Mouse (Mus musculus) embryonic facial prominence, embryonic 11.5 days (tissue): Measurements from ENCODE around the gene Zfp667. TPM values are rescaled to one million over a fixed set of nuclear protein-coding genes. Genes with fewer than 3 reads are reported as not detected.
"Not testable (repeated sequence)": the region's sequence is repeated elsewhere in the genome, so short reads cannot be mapped to it uniquely, and the experiment has no call there.

Source experiments
- ATAC-seq: fragments of 200-750 bp; cut with Nextera tagmentation; replicated peaks from 2 replicates; pipeline ENCODE4 v1.8.0; 2017; ENCODE audit warnings: low read depth; ENCODE audit not compliant: insufficient number of reproducible peaks, low FRiP score, low TSS enrichment
- DNase-seq: peaks from one replicate; pipeline ENCODE4 v3.0.0-alpha.2; 2015; ENCODE audit warnings: low spot score
- H3K27ac ChIP-seq: fragments of 300-500 bp; sonication (generic); replicated peaks from 2 replicates; pipeline ENCODE4 v1.5.1; 2014; ENCODE audit warnings: mild to moderate bottlenecking, low read depth, low read length, control low read depth
- H3K27me3 ChIP-seq: fragments of 300-500 bp; sonication (generic); 2 replicates; pipeline ENCODE4 v1.6.1; 2014; ENCODE audit warnings: mild to moderate bottlenecking, low read length, moderate library complexity, mixed read lengths; ENCODE audit not compliant: control insufficient read depth, insufficient read depth
- H3K36me3 ChIP-seq: fragments of 300-500 bp; sonication (generic); replicated peaks from 2 replicates; pipeline ENCODE4 v1.6.1; 2014; ENCODE audit warnings: low read depth, mild to moderate bottlenecking, low read length, moderate library complexity, mixed read lengths; ENCODE audit not compliant: control insufficient read depth, insufficient read depth
- H3K4me1 ChIP-seq: fragments of 300-500 bp; sonication (generic); 2 replicates; pipeline ENCODE4 v1.6.1; 2014; ENCODE audit warnings: low read length, mixed read lengths; ENCODE audit not compliant: control insufficient read depth, insufficient read depth
- H3K4me2 ChIP-seq: fragments of 300-500 bp; sonication (generic); 2 replicates; pipeline ENCODE4 v1.6.1; 2014; ENCODE audit warnings: low read depth, mild to moderate bottlenecking, control low read depth, low read length, moderate library complexity
- H3K4me3 ChIP-seq: fragments of 300-500 bp; sonication (generic); 2 replicates; pipeline ENCODE4 v1.5.1; 2014; ENCODE audit warnings: low read depth, low read length, control low read depth
- H3K9ac ChIP-seq: fragments of 300-500 bp; sonication (generic); replicated peaks from 2 replicates; pipeline ENCODE4 v1.6.1; 2014; ENCODE audit warnings: mild to moderate bottlenecking, control low read depth, low read length
- H3K9me3 ChIP-seq: fragments of 300-500 bp; sonication (generic); replicated peaks from 2 replicates; pipeline ENCODE4 v1.6.1; 2016; ENCODE audit warnings: mild to moderate bottlenecking, low read length, inconsistent platforms, mixed read lengths; ENCODE audit not compliant: control insufficient read depth
- WGBS: fragments of 180-500 bp; shearing (Covaris S2); extraction: QIAGEN DNeasy Blood & Tissue Kit; methylation state at CpG from one replicate; pipeline ENCODE4 v1.1.7; 2014; 5-methylcytosine and 5-hydroxymethylcytosine counted together
- polyA plus RNA-seq: library from polyadenylated mRNA; unstranded; fragments of >200 nt; fragmentation: Nextera tagmentation; extraction: Ambion mirVana; gene quantifications from 2 replicates; pipeline ENCODE4 v1.2.1, GENCODE M21; 2014

The Zfp667 gene
- polyA plus RNA-seq, 1 experiment from 2014 or later = 7.4 TPM

GRCm38 (mm10) chr7:6284442-6285012 lies 1.9 kb upstream of the Zfp667 start:
- H3K9me3 ChIP-seq = no peaks in the 10 kb centered on the region
- ATAC-seq (no peak), DNase-seq (no peak)
- H3K4me1 ChIP-seq = no peaks in the 10 kb centered on the region
- no peaks in the 10 kb centered on the region for H3K36me3 ChIP-seq
- WGBS = 86% methylated on average over 4 of the region's 4 CpGs
- H3K9ac ChIP-seq = no peak overlapping the region
- no peak overlapping the region for H3K4me3 ChIP-seq
- no peak overlapping the region for H3K27ac ChIP-seq
- no peaks in the 10 kb centered on the region for H3K27me3 ChIP-seq
- H3K4me2 ChIP-seq = no peak overlapping the region

DNA sequence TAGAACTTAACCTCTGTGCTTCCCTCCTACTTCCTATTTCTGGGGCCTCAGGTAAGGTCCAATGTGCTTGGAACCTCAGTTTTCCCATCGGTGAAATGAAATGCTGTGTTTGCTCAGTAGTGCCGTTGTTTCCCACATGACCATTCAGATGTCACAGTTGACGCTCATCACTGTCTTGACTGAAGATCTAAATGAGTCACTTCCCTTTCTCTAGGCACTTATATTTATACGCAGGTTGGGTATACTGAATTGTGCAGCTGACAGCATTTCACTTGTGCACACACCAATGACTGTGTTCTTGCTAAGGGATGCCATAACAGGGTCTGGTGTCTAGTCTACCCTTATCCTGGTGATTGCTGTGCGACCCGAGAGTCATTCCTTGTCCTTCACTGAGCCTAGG lies 1.0 kb upstream of the Zfp667 start:
- Histone ChIP-seq H3K9me3 (no peaks in the 10 kb centered on the region), H3K27ac (no peak overlapping the region), H3K4me1 (no peaks in the 10 kb centered on the region), H3K9ac (no peak overlapping the region), H3K4me3 (no peak overlapping the region), H3K36me3 (no peaks in the 10 kb centered on the region), H3K4me2 (no peak overlapping the region), H3K27me3 (no peaks in the 10 kb centered on the region)
- WGBS = 85% methylated on average over 6 of the region's 6 CpGs
- ATAC-seq = no peak
- DNase-seq = no peak

DNA sequence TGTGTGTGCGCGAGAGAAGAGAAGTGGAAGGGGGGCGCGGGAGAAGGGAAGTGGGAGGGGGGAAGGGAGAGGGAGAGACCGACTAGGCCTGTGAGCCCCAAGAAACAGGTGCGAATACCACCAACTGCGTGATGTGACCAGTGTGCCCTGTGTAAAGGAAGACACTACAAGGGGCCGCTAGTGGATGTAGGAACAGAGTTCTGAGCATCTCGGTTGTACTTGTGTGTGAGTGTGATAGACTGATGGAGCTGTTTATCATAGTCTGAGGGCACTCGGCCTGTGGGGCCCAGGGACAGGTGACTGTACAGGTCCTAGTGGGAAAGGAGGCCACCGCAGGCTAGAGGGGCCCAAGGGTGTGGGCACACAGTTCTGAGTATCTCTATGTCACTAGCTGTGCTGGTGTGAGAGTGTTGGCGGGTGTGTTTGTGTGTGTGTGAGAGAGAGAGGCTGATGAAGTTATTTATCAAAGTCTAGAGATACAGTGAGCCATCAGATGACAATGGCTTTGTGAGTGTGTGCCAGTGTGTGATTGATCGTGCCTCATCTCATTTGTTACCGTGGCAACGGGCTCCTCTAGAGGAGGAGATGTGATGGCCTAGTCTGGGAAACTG lies 647 bp downstream of the Zfp667 start:
- DNase-seq (no peak), ATAC-seq (peak; percentile 27)
- Histone ChIP-seq H3K27me3 (no peaks in the 10 kb centered on the region), H3K9me3 (no peaks in the 10 kb centered on the region), H3K4me3 (peak overlapping the region; percentile 45), H3K36me3 (no peaks in the 10 kb centered on the region), H3K4me2 (peak overlapping the region; percentile 51), H3K4me1 (no peaks in the 10 kb centered on the region), H3K9ac (peak overlapping the region; percentile 29), H3K27ac (no peak overlapping the region)
- WGBS = 32% methylated on average over 15 of the region's 15 CpGs

DNA sequence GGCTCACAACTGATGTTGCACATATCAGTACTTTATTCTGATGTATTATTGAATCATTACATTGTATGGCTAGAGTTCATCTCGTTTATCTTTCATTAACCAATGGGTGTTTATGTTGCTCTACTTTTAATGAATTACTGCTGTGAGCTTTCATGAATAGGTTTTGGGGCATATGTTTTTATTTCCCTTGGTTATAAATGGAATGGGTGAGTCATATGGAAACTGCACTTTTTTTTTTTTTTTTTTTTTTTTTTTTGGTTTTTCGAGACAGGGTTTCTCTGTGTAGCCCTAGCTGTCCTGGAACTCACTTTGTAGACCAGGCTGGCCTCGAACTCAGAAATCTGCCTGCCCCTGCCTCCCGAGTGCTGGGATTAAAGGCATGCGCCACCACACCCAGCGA lies 4.7 kb downstream of the Zfp667 start:
- WGBS = 93% methylated on average over 4 of the region's 6 CpGs
- H3K4me2 ChIP-seq, DNase-seq: not testable (repeated sequence)

GRCm38 (mm10) chr7:6300796-6301195 lies 14.4 kb downstream of the Zfp667 start:
- H3K27me3 ChIP-seq, H3K4me3 ChIP-seq, H3K36me3 ChIP-seq, H3K27ac ChIP-seq, H3K9me3 ChIP-seq, DNase-seq, H3K4me2 ChIP-seq, H3K9ac ChIP-seq, H3K4me1 ChIP-seq, ATAC-seq: not testable (repeated sequence)
- 72% methylated on average over 11 of the region's 11 CpGs for WGBS

More for the DNA sequence above, 4.7 kb downstream of the Zfp667 start:
- not testable (repeated sequence) for H3K9me3 ChIP-seq, H3K36me3 ChIP-seq, H3K27ac ChIP-seq, H3K4me3 ChIP-seq, H3K9ac ChIP-seq, ATAC-seq, H3K4me1 ChIP-seq, H3K27me3 ChIP-seq

- DNase-seq = no peak
Observed at GRCm38 (mm10) chr7:6330458-6331232, 44.3 kb downstream of the Zfp667 start.

GRCm38 (mm10) chr7:6331233-6331956 lies 45.0 kb downstream of the Zfp667 start, which contains the start of gene Zfp583:
TSS of gene Zfp583 (minus strand) at chr7:6331285.
- Histone ChIP-seq H3K4me1 (no peaks in the 10 kb centered on the region), H3K27me3 (no peaks in the 10 kb centered on the region), H3K4me3 (peak within 1 kb of the TSS; percentile 42), H3K9ac (peak within 1 kb of the TSS; percentile 76), H3K36me3 (no peaks in the 10 kb centered on the region), H3K4me2 (peak within 1 kb of the TSS; percentile 44), H3K27ac (peak within 1 kb of the TSS; percentile 72), H3K9me3 (no peaks in the 10 kb centered on the region)
- WGBS = 3% methylated on average over 31 of the region's 31 CpGs
- DNase-seq (peak; percentile 90), ATAC-seq (peak; percentile 91)

More at GRCm38 (mm10) chr7:6330458-6331232, 44.3 kb downstream of the Zfp667 start:
- Histone ChIP-seq H3K4me3 (peak overlapping the region; percentile 42), H3K27ac (no peak overlapping the region), H3K27me3 (no peaks in the 10 kb centered on the region), H3K4me1 (no peaks in the 10 kb centered on the region), H3K9me3 (no peaks in the 10 kb centered on the region), H3K9ac (peak overlapping the region; percentile 76), H3K36me3 (no peaks in the 10 kb centered on the region), H3K4me2 (peak overlapping the region; percentile 44)
- ATAC-seq = peak; percentile 87
- 19% methylated on average over 23 of the region's 23 CpGs for WGBS
